Mouse (Mus musculus) cerebellum, adult 2 months (tissue): ENCODE measurements around the gene Zfp773.

Experiments
- CTCF ChIP-seq: fragments of 200-500 bp; IDR thresholded peaks from 2 replicates; pipeline ENCODE4 v1.5.1; 2011; ENCODE audit warnings: low read depth, mild to moderate bottlenecking, control low read depth, low read length, moderate library complexity, borderline replicate concordance; ENCODE audit not compliant: insufficient read depth
- POLR2A ChIP-seq: fragments of 200-500 bp; IDR thresholded peaks from 2 replicates; pipeline ENCODE4 v1.6.1; 2011; ENCODE audit warnings: low read length, control low read depth, borderline replicate concordance; ENCODE audit not compliant: insufficient read depth

- no peak for TF ChIP-seq POLR2A
- TF ChIP-seq CTCF = no peak
These were observed 15.0 kb downstream of the Zfp773 start for GRCm38 (mm10) chr7:7121602-7121980.
